Mouse (Mus musculus): ENCODE measurements around the gene 5430403G16Rik.
"Not testable (repeated sequence)": the region's sequence is repeated elsewhere in the genome, so short reads cannot be mapped to it uniquely, and the experiment has no call there.

DNA sequence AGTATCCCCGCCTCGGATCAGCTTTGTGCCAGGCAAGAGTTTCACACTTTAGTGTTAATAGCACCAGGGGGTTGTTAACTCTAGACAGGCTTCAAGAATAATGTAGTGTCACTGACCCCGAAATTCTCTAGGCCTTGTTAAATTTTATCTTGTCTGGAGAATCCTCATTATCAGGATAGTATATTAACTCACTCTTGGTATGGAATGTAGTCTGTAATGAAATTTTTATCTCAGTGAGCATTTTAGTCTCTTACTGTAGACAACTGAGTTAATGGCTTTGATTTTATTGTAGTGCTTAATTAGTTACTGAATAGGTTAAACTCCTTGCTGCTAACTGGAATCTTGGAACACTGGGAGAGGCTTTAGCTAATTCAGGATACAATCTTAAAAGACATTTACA is 26.5 kb upstream of the 5430403G16Rik start:
- TF ChIP-seq CTCF (IDR thresholded peaks at IDR 0.05; ENCODE audit: control insufficient read depth, insufficient read depth, low read length); POLR2A (IDR thresholded peaks at IDR 0.05; ENCODE audit: borderline replicate concordance, control insufficient read depth, low read depth, low read length): not testable (repeated sequence)

Data from bone marrow, adult 2 months (tissue).